Mouse (Mus musculus) CH12.LX (cell line): ENCODE results near the gene Bclaf1.

Experiments
- CHD1 ChIP-seq: IDR thresholded peaks from 2 replicates; pipeline ENCODE4 v1.6.1; 2012; ENCODE audit warnings: low read depth, low read length, improper control_type of control experiment, inconsistent platforms
- CTCF ChIP-seq, 2 experiments: IDR thresholded peaks in 1 of 2; conservative IDR thresholded peaks in 1 of 2; 2 replicates each; pipeline ENCODE4 v1.5.1; 2011 to 2012; ENCODE audit warnings: low read depth in 2 of 2, low read length in 2 of 2, improper control_type of control experiment in 1 of 2, inconsistent platforms in 1 of 2, mild to moderate bottlenecking in 1 of 2, moderate library complexity in 1 of 2
- E2F4 ChIP-seq: IDR thresholded peaks from 2 replicates; pipeline ENCODE4 v1.6.1; 2011; ENCODE audit warnings: low read depth, low read length, improper control_type of control experiment; ENCODE audit not compliant: insufficient replicate concordance
- MAFK ChIP-seq: IDR thresholded peaks from 2 replicates; pipeline ENCODE4 v1.6.1; 2011; ENCODE audit warnings: low read length, improper control_type of control experiment; ENCODE audit not compliant: insufficient replicate concordance
- MAX ChIP-seq: IDR thresholded peaks from 2 replicates; pipeline ENCODE4 v1.6.1; 2011; ENCODE audit warnings: low read length, improper control_type of control experiment

- no peak for TF ChIP-seq CHD1
- TF ChIP-seq E2F4, result no peak
- no peak for TF ChIP-seq MAFK
- no peak for TF ChIP-seq MAX
- no peak for TF ChIP-seq CTCF (conservative IDR thresholded peaks at IDR 0.05 in 1 of 2, IDR thresholded peaks at IDR 0.05 in 1 of 2; ENCODE audit: low read depth in 2 of 2, low read length in 2 of 2)
Observed at GRCm38 (mm10) chr10:20331262-20331661, 19.0 kb downstream of the Bclaf1 start.
